Mouse (Mus musculus): ENCODE results near the gene Tpk1. TPM values are rescaled to one million over a fixed set of nuclear protein-coding genes. Genes with fewer than 3 reads are reported as not detected.

Tpk1 gene
- total and polyA plus RNA-seq, 3 experiments, result 3.5 to 12.6 TPM; not detected in 1

GRCm38 (mm10) chr6:43678689-43679212 lies 12.7 kb upstream of the Tpk1 start:
- TF ChIP-seq BHLHE40 (IDR thresholded peaks at IDR 0.05; ENCODE audit: borderline replicate concordance, low read depth, low read length) (no peak), NELFE (IDR thresholded peaks at IDR 0.05; ENCODE audit: low read depth, low read length) (peak; percentile 50; the same call in 1 of the 2 replicates), GATA1 (IDR thresholded peaks at IDR 0.05; ENCODE audit: low read depth, low read length) (no peak), ZMIZ1 (IDR thresholded peaks at IDR 0.05; ENCODE audit: low read depth, low read length) (peak; percentile 58; the same call in 1 of the 2 replicates), CHD2 (IDR thresholded peaks at IDR 0.05; ENCODE audit: low read length) (no peak), ETS1 (IDR thresholded peaks at IDR 0.05; ENCODE audit: low read depth, low read length) (no peak), TBP (IDR thresholded peaks at IDR 0.05; ENCODE audit: low read depth, low read length) (peak; percentile 96), MAX (IDR thresholded peaks at IDR 0.05; ENCODE audit: low read length) (no peak), RAD21 (IDR thresholded peaks at IDR 0.05; ENCODE audit: low read depth, low read length) (no peak), MYB (IDR thresholded peaks at IDR 0.05; ENCODE audit: low read depth, low read length) (no peak), POLR2A (IDR thresholded peaks at IDR 0.05; ENCODE audit: control insufficient read depth in 1 of 2, insufficient read depth in 1 of 2, low read depth in 1 of 2, low read length in 2 of 2, poor library complexity in 1 of 2) (peak in 1 of 2 experiments; percentile 57; a peak in 1 of 4 replicates)
- Histone ChIP-seq H3K27ac (ENCODE audit: control insufficient read depth, low read depth, low read length) (no peak overlapping the region), H3K27me3 (ENCODE audit: control insufficient read depth in 1 of 2, insufficient read depth in 2 of 2, low read length in 2 of 2) (no peaks in the 10 kb centered on the region), H3K79me2 (ENCODE audit: control insufficient read depth, insufficient read depth, low read length, poor library complexity) (no peaks in the 10 kb centered on the region), H3K4me3 (ENCODE audit: control insufficient read depth in 1 of 2, insufficient read depth in 1 of 2, low read depth in 2 of 2, low read length in 2 of 2) (no peak overlapping the region), H3K4me1 (ENCODE audit: control insufficient read depth in 1 of 2, insufficient read depth in 2 of 2, low read length in 2 of 2) (no peaks in the 10 kb centered on the region; a peak in 1 of 4 replicates), H3K9ac (ENCODE audit: control insufficient read depth, low read depth, low read length, poor library complexity, severe bottlenecking) (no peak overlapping the region), H3K9me3 (replicated peaks; ENCODE audit: insufficient read depth, low read length) (no peaks in the 10 kb centered on the region), H3K36me3 (ENCODE audit: control insufficient read depth in 1 of 2, insufficient read depth in 2 of 2, low read length in 2 of 2) (no peaks in the 10 kb centered on the region)
- DNase-seq (ENCODE audit: low read depth, low spot score), result peak; percentile 44

GRCm38 (mm10) chr6:43677566-43677965 lies 11.5 kb upstream of the Tpk1 start:
- H3K79me2 ChIP-seq (ENCODE audit: control insufficient read depth, insufficient read depth, low read length, poor library complexity), result no peaks in the 10 kb centered on the region
- no peak for DNase-seq (ENCODE audit: low read depth, low spot score)
- H3K9me3 ChIP-seq (replicated peaks; ENCODE audit: insufficient read depth, low read length), result no peaks in the 10 kb centered on the region
- TF ChIP-seq JUND (IDR thresholded peaks at IDR 0.05; ENCODE audit: low read depth, low read length), result no peak
- no peak for TF ChIP-seq MYB (IDR thresholded peaks at IDR 0.05; ENCODE audit: low read depth, low read length)
- no peak for TF ChIP-seq CHD1 (IDR thresholded peaks at IDR 0.05; ENCODE audit: low read depth, low read length)
- TF ChIP-seq E2F4 (IDR thresholded peaks at IDR 0.05; ENCODE audit: borderline replicate concordance, low read depth, low read length), result no peak
- TF ChIP-seq ELF1 (IDR thresholded peaks at IDR 0.05; ENCODE audit: low read depth, low read length), result no peak
- no peak for TF ChIP-seq MEF2A (IDR thresholded peaks at IDR 0.05; ENCODE audit: extremely low read depth, insufficient replicate concordance, low read depth, low read length, poor library complexity, severe bottlenecking)
- no peak for TF ChIP-seq TCF12 (IDR thresholded peaks at IDR 0.05; ENCODE audit: low read depth, low read length)
- no peak for TF ChIP-seq CHD2 (IDR thresholded peaks at IDR 0.05; ENCODE audit: low read length)
- no peak for TF ChIP-seq ZNF384 (IDR thresholded peaks at IDR 0.05; ENCODE audit: low read depth, low read length)
- TF ChIP-seq EP300 (IDR thresholded peaks at IDR 0.05; ENCODE audit: low read depth in 1 of 2, low read length in 2 of 2), result no peak
- no peak for TF ChIP-seq ZKSCAN1 (IDR thresholded peaks at IDR 0.05; ENCODE audit: low read depth, low read length)
- no peak for TF ChIP-seq UBTF (IDR thresholded peaks at IDR 0.05; ENCODE audit: borderline replicate concordance, insufficient read depth, low read depth, low read length)
- H3K9ac ChIP-seq (ENCODE audit: control insufficient read depth, low read depth, low read length, poor library complexity, severe bottlenecking), result no peak overlapping the region
- H3K4me1 ChIP-seq (ENCODE audit: control insufficient read depth in 1 of 2, insufficient read depth in 2 of 2, low read length in 2 of 2), result no peaks in the 10 kb centered on the region; a peak in 1 of 4 replicates
- H3K4me3 ChIP-seq (ENCODE audit: control insufficient read depth in 1 of 2, insufficient read depth in 1 of 2, low read depth in 2 of 2, low read length in 2 of 2), result no peak overlapping the region
- no peaks in the 10 kb centered on the region for H3K36me3 ChIP-seq (ENCODE audit: control insufficient read depth in 1 of 2, insufficient read depth in 2 of 2, low read length in 2 of 2)
- H3K27ac ChIP-seq (ENCODE audit: control insufficient read depth, low read depth, low read length), result no peak overlapping the region
- no peaks in the 10 kb centered on the region for H3K27me3 ChIP-seq (ENCODE audit: control insufficient read depth in 1 of 2, insufficient read depth in 2 of 2, low read length in 2 of 2)
